Mouse (Mus musculus): Measurements from ENCODE around the gene Gm9745. TPM values are rescaled to one million over a fixed set of nuclear protein-coding genes. Genes with fewer than 3 reads are reported as not detected.
"Not testable (repeated sequence)": the region's sequence is repeated elsewhere in the genome, so short reads cannot be mapped to it uniquely, and the experiment has no call there.

Gm9745 gene
- total and polyA plus RNA-seq, 3 experiments: not detected

DNA sequence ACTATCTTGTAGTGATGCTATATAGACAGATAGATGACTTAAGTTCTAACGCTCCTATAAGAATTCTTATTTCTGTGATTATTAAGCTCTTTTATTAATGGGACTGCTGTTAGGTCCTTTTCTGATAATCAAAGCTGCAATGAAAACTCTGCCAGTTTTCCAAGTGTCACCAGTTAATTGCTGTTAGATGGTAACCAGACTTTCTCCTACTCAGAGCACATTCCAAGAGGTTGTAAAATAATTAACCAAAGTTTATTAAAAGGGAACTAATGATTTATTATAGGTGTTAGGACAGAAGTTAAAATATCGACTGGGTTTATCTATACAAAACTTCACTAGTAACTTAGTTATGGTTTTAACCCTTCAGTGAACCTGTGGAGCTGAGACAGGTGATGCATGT is 42.0 kb downstream of the Gm9745 start:
- not testable (repeated sequence) for DNase-seq

Small RNA genes within 50 kb of the gene (microRNA-seq; reads per million reads assigned to microRNA genes)
- gene Gm22750: 0 reads per million in 2 experiments

Other genes with a start within 250 kb of the Gm9745 start
- gene Wdr37, start 76.3 kb downstream of the Gm9745 start, total RNA-seq (2021): 10 to 100 TPM; 34.4 to 46.4 TPM
- 5.8 and 7.7 TPM in 2 replicates for gene Wdr37, start 76.3 kb downstream of the Gm9745 start, polyA plus RNA-seq (2012; rRNA removed)
- gene Idi1, start 62.7 kb downstream of the Gm9745 start, total RNA-seq (2021): 100 to 1,000 TPM in 1 of 2 experiments, 10 to 100 TPM in 1; 70.8 to 157 TPM
- gene Idi1, start 62.7 kb downstream of the Gm9745 start, polyA plus RNA-seq (2012; rRNA removed): 7.1 and 10.4 TPM in 2 replicates
- not detected for gene Idi2, start 4.6 kb upstream of the Gm9745 start, total RNA-seq (2021)
- gene Idi2, start 4.6 kb upstream of the Gm9745 start, polyA plus RNA-seq (2012; rRNA removed): not detected in 2 replicates
- gene Gtpbp4, start 47.9 kb upstream of the Gm9745 start, total RNA-seq (2021): 10 to 100 TPM; 53.9 to 72.0 TPM
- gene Gtpbp4, start 47.9 kb upstream of the Gm9745 start, polyA plus RNA-seq (2012; rRNA removed): 1.1 and 3.6 TPM in 2 replicates
- gene Larp4b, start 145.7 kb upstream of the Gm9745 start, total RNA-seq (2021): 10 to 100 TPM; 49.1 to 72.2 TPM
- gene Larp4b, start 145.7 kb upstream of the Gm9745 start, polyA plus RNA-seq (2012; rRNA removed): 14.2 and 19.8 TPM in 2 replicates

Measured in adrenal gland, adult 2 months (tissue).